Mouse (Mus musculus) hindbrain, embryonic 14.5 days (tissue): Measurements from ENCODE around the gene F12. TPM values are rescaled to one million over a fixed set of nuclear protein-coding genes. Genes with fewer than 3 reads are reported as not detected.
"Not testable (repeated sequence)": the region's sequence is repeated elsewhere in the genome, so short reads cannot be mapped to it uniquely, and the experiment has no call there.

Source experiments
- ATAC-seq: fragments of 200-750 bp; cut with Nextera tagmentation; 2 replicates; pipeline ENCODE4 v1.8.0; 2017; ENCODE audit warnings: moderate number of reproducible peaks, mild to moderate bottlenecking, moderate TSS enrichment, moderate library complexity; ENCODE audit not compliant: low FRiP score
- DNase-seq: peaks from one replicate; pipeline ENCODE4 v3.0.0-alpha.2; 2015; ENCODE audit warnings: low spot score
- H3K27ac ChIP-seq: fragments of 300-500 bp; sonication (generic); 2 replicates; pipeline ENCODE4 v1.5.1; 2014; ENCODE audit warnings: mild to moderate bottlenecking, moderate library complexity
- H3K27me3 ChIP-seq: fragments of 300-500 bp; sonication (generic); 2 replicates; pipeline ENCODE4 v1.6.1; 2014; ENCODE audit warnings: mild to moderate bottlenecking, low read length, mixed read lengths; ENCODE audit not compliant: control insufficient read depth, insufficient read depth
- H3K36me3 ChIP-seq: fragments of 300-500 bp; sonication (generic); replicated peaks from 2 replicates; pipeline ENCODE4 v1.6.1; 2014; ENCODE audit not compliant: control insufficient read depth, insufficient read depth
- H3K4me1 ChIP-seq: fragments of 300-500 bp; sonication (generic); replicated peaks from 2 replicates; pipeline ENCODE4 v1.6.1; 2014; ENCODE audit warnings: antibody characterized with exemption, low read length, mixed read lengths; ENCODE audit not compliant: control insufficient read depth, insufficient read depth
- H3K4me2 ChIP-seq: fragments of 300-500 bp; sonication (generic); replicated peaks from 2 replicates; pipeline ENCODE4 v1.6.1; 2014; ENCODE audit warnings: mild to moderate bottlenecking, moderate library complexity
- H3K4me3 ChIP-seq: fragments of 300-500 bp; sonication (generic); replicated peaks from 2 replicates; pipeline ENCODE4 v1.5.1; 2014; ENCODE audit warnings: mild to moderate bottlenecking, low read length
- H3K9ac ChIP-seq: fragments of 300-500 bp; sonication (generic); 2 replicates; pipeline ENCODE4 v1.6.1; 2014
- H3K9me3 ChIP-seq: fragments of 300-500 bp; sonication (generic); 2 replicates; pipeline ENCODE4 v1.6.1; 2016; ENCODE audit warnings: low read length; ENCODE audit not compliant: control insufficient read depth
- WGBS: fragments of 180-500 bp; shearing (Covaris S2); extraction: QIAGEN DNeasy Blood & Tissue Kit; methylation state at CpG from one replicate; pipeline ENCODE4 v1.1.7; 2014; 5-methylcytosine and 5-hydroxymethylcytosine counted together
- polyA plus RNA-seq: library from polyadenylated mRNA; unstranded; fragments of >200 nt; fragmentation: Nextera tagmentation; extraction: Ambion mirVana; gene quantifications from 2 replicates; pipeline ENCODE4 v1.2.1, GENCODE M21; 2014

The F12 gene
- polyA plus RNA-seq, 1 experiment from 2014 or later, result 0.09 TPM

- no peak for DNase-seq
- Histone ChIP-seq H3K4me3 (peak overlapping the region; percentile 70), H3K36me3 (peaks cover 5% of the 10 kb centered on the region), H3K9me3 (no peaks in the 10 kb centered on the region), H3K27ac (peak overlapping the region; percentile 95), H3K27me3 (no peaks in the 10 kb centered on the region), H3K4me1 (peaks cover 18% of the 10 kb centered on the region), H3K9ac (peak overlapping the region; percentile 91), H3K4me2 (peak overlapping the region; percentile 67)
- ATAC-seq, result no peak
- WGBS, result under 1% methylated on average over 48 of the region's 66 CpGs
Measured at GRCm38 (mm10) chr13:55445361-55446091, 18.9 kb upstream of the F12 start.

DNA sequence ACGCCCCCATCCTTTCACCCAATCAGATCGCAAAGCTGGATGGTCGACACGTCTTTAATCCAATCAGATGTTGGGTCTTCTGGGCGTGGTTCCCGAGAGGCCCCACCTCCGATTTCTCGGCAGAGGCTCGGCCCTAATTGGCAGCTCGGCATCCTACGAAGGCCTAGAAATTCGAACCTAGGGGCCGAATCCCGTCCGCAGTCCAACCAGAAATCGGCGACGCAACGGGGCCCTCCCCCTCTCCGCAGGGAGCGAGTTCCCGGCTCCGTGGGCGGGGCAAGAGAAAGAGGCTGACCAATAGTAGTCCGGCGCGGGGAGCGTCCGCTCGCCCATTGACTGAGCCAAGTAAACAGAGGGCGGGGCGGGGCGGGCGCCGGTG lies 18.3 kb upstream of the F12 start, which contains the start of gene Grk6:
Gene Grk6, plus strand, starts transcription at position 136 of the 379 bp plus-strand sequence.
- under 1% methylated on average over 33 of the region's 35 CpGs for WGBS
- H3K4me2 ChIP-seq, result peak within 1 kb of the TSS; percentile 69
- peak within 1 kb of the TSS; percentile 70 for H3K4me3 ChIP-seq
- ATAC-seq (peak; percentile 96), DNase-seq (peak; percentile 98)
- peaks cover 18% of the 10 kb centered on the region for H3K4me1 ChIP-seq
- H3K9ac ChIP-seq, result peak within 1 kb of the TSS; percentile 91
- 0 out of 2 replicates have a peak, but pooled peaks cover 3% of the 10 kb centered on the region for H3K36me3 ChIP-seq
- H3K27ac ChIP-seq, result peak within 1 kb of the TSS; percentile 95
- H3K27me3 ChIP-seq, result no peaks in the 10 kb centered on the region
- H3K9me3 ChIP-seq, result no peaks in the 10 kb centered on the region

GRCm38 (mm10) chr13:55444286-55444936 lies 17.8 kb upstream of the F12 start:
- H3K4me2 ChIP-seq, result peak overlapping the region; percentile 69
- 1% methylated on average over 33 of the region's 33 CpGs for WGBS
- H3K9me3 ChIP-seq, result no peaks in the 10 kb centered on the region
- H3K36me3 ChIP-seq, result no peaks in the 10 kb centered on the region
- DNase-seq (no peak), ATAC-seq (peak; percentile 81)
- peaks cover 18% of the 10 kb centered on the region for H3K4me1 ChIP-seq
- H3K4me3 ChIP-seq, result peak overlapping the region; percentile 70
- H3K9ac ChIP-seq, result peak overlapping the region; percentile 67
- peak overlapping the region; percentile 95 for H3K27ac ChIP-seq
- H3K27me3 ChIP-seq, result no peaks in the 10 kb centered on the region

DNA sequence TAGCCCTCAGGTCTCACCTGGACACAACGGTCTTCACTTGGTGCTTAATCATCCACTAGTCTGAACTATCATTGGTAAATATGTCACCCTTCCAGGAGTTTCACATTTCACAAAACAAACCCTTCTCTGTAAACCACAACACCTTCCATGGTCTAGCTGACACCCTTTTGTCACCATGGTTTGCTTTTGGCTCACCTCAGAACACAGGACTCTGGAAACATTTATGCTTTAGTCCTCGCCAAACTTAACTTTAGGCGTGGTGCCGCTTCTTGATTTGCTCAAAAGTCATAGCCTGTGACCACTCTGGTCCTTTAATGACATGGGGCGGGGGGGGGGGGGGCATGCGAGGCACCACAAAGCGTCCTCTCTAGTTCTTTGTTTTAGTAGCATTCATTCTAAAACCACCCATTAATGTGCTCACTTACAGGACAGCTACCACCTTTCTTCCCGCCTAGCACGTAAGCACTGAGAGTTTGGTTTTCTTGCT lies 17.2 kb upstream of the F12 start:
- Histone ChIP-seq H3K9me3 (no peaks in the 10 kb centered on the region), H3K36me3 (no peaks in the 10 kb centered on the region), H3K9ac (peak overlapping the region; percentile 67), H3K27me3 (no peaks in the 10 kb centered on the region), H3K27ac (peak overlapping the region; percentile 95), H3K4me3 (peak overlapping the region; percentile 70), H3K4me2 (peak overlapping the region; percentile 69), H3K4me1 (peaks cover 18% of the 10 kb centered on the region)
- ATAC-seq, result no peak
- 46% methylated on average over 9 of the region's 9 CpGs for WGBS
- DNase-seq, result no peak

- H3K36me3 ChIP-seq, DNase-seq, H3K27me3 ChIP-seq, H3K4me2 ChIP-seq, H3K4me1 ChIP-seq, H3K9ac ChIP-seq, H3K9me3 ChIP-seq, H3K4me3 ChIP-seq, ATAC-seq, H3K27ac ChIP-seq: not testable (repeated sequence)
- 88% methylated on average over 14 of the region's 15 CpGs for WGBS
Measured at GRCm38 (mm10) chr13:55437111-55437629, 10.6 kb upstream of the F12 start.

GRCm38 (mm10) chr13:55431889-55432685 lies 5.5 kb upstream of the F12 start:
- Histone ChIP-seq H3K9ac (no peak overlapping the region), H3K4me2 (no peak overlapping the region), H3K27me3 (no peaks in the 10 kb centered on the region), H3K9me3 (no peaks in the 10 kb centered on the region), H3K27ac (no peak overlapping the region), H3K4me3 (no peak overlapping the region), H3K36me3 (no peaks in the 10 kb centered on the region), H3K4me1 (no peaks in the 10 kb centered on the region)
- DNase-seq (no peak), ATAC-seq (no peak)
- WGBS, result 79% methylated on average over 10 of the region's 10 CpGs

- Histone ChIP-seq H3K4me1 (no peaks in the 10 kb centered on the region), H3K4me3 (no peak overlapping the region), H3K4me2 (no peak overlapping the region), H3K36me3 (no peaks in the 10 kb centered on the region), H3K27ac (no peak overlapping the region), H3K27me3 (no peaks in the 10 kb centered on the region), H3K9ac (no peak overlapping the region), H3K9me3 (no peaks in the 10 kb centered on the region)
- no peak for ATAC-seq
- DNase-seq, result no peak
- WGBS, result 91% methylated on average over 2 of the region's 2 CpGs
Measured at GRCm38 (mm10) chr13:55430566-55430965, 4.0 kb upstream of the F12 start.

DNA sequence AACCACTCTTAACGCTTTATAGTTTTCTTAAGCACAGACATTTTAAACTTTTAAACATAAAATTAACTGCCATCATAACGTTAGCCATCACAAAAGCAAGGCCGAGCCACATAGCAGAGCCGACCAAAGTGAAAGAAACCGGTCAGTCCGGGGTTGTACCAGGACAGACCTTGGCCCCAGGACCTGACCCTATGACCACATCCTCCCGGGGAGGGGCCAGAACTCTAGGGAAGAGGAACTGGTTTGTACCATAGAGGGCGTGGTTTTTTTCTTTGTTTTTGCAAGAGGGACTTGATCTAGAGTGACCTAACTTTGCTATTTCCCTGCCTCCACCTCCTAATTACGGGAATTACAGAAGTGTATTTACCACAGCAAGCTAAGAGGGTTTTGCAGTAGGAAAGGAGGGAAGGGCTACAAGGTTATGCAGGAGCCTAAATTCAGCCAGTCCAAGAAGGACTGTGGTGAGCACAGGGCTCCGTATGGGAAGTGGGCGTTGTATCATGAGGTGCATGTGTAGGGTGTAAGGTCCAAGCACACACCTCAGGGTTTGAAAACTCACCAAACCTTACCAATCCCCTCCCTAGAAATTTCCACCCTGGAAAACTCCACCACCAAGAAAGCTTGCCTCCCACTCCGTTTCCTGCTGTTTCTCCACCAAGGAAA lies 2.8 kb upstream of the F12 start:
- WGBS, result 81% methylated on average over 12 of the region's 12 CpGs
- no peak for DNase-seq
- Histone ChIP-seq H3K4me1 (no peaks in the 10 kb centered on the region), H3K36me3 (no peaks in the 10 kb centered on the region), H3K4me2 (no peak overlapping the region), H3K4me3 (no peak overlapping the region), H3K27me3 (no peaks in the 10 kb centered on the region), H3K9me3 (no peaks in the 10 kb centered on the region), H3K27ac (no peak overlapping the region), H3K9ac (no peak overlapping the region)
- ATAC-seq, result no peak
